Mouse (Mus musculus) sigmoid colon, adult 10 weeks (tissue): ENCODE measurements around the gene Cox17. TPM values are rescaled to one million over a fixed set of nuclear protein-coding genes. Genes with fewer than 3 reads are reported as not detected.

Experiments used
- polyA plus RNA-seq: library from polyadenylated mRNA; stranded (reverse); fragments of 350-450 nt; fragmentation: Illumina TruSeq; extraction: RNeasy Lipid Tissue Mini Kit (QIAGEN cat#74804); gene quantifications from one replicate; pipeline ENCODE4 v1.2.3, GENCODE M21; 2014; ENCODE audit warnings: low read depth, low replicate concordance

The Cox17 gene
- 133 TPM for polyA plus RNA-seq

GRCm38 (mm10) chr16:38346529-38347325 lies at the start of gene Cox17, which contains the start of gene Gm21987:
Cox17 (plus strand) TSS chr16:38346991.
Gm21987 (plus strand) TSS chr16:38347040.

DNA sequence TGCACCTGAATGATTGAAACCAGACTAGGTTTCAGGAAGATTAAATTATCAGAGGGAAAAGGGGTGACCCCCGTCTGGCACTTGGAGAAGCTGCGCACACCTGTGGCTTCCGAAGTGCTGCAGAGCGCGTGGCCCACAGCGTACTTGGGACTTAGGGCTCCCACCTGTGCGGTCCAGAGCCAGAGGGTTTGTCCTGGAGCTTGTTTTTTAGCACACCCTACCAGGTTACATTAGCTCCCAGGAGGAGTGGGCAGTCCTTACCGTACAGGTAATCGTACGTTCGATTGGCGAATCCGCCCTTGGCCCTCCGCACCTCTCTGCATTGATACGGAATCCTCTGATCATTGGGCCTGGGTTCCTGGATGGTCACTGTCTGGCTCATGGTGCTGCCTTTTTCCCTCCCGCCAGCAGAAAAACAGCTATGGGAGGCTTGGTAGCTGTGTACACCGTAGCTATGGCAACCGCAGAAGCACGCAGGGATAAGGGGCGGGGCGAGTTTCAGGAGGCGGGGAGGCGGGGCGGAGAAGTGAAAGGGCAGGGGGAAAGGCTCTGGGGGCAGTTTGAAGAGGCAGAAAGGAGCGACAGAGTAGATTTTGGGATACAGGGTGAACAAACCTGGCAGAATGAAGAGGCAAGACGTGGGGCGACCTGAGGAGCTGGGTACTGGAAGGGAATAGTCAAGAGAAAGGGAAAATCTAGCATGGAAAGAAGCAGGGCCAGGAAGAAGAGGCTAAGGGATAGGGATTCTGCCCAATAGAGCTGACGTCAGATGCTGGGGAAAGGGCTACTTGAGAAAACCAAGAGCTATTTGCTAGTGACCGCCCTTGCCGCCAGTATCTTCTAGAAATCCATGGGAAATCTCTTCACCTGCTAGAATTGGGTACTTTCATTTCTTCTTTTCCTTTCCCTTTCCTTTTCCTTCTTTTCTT lies 5.1 kb upstream of the Cox17 start, which contains the start of gene Maats1:
Gene Maats1, minus strand, starts transcription at position 748 of the 929 bp plus-strand sequence.

GRCm38 (mm10) chr16:38361933-38362332 lies 15.1 kb downstream of the Cox17 start, which contains the start of gene Popdc2:
Popdc2 (plus strand) TSS chr16:38362209.

Other genes with a start within 250 kb of the Cox17 start
- gene Nr1i2, start 52.2 kb upstream of the Cox17 start, polyA plus RNA-seq, result 11.5 TPM
- gene Maats1, start 4.8 kb upstream of the Cox17 start, polyA plus RNA-seq, result 0.60 TPM
- gene Gm21987, start within 50 bp of the Cox17 start, polyA plus RNA-seq, result not detected
- 2.7 TPM for gene Popdc2, start 15.2 kb downstream of the Cox17 start, polyA plus RNA-seq
- gene Pla1a, start 86.2 kb downstream of the Cox17 start, polyA plus RNA-seq, result 1.0 TPM
- gene Adprh, start 105.7 kb downstream of the Cox17 start, polyA plus RNA-seq, result 10.1 TPM
- 1.6 TPM for gene Cd80, start 108.6 kb downstream of the Cox17 start, polyA plus RNA-seq
- gene Timmdc1, start 175.7 kb downstream of the Cox17 start, polyA plus RNA-seq, result 13.2 TPM
- gene Poglut1, start 203.3 kb downstream of the Cox17 start, polyA plus RNA-seq, result 34.5 TPM
- gene Tmem39a, start 211.7 kb downstream of the Cox17 start, polyA plus RNA-seq, result 60.2 TPM